Mouse (Mus musculus) thymus, adult 2 months (tissue): ENCODE data around the gene Slc5a11.

Experiments
- CTCF ChIP-seq: fragments of 200-500 bp; IDR thresholded peaks from 2 replicates; pipeline ENCODE4 v1.5.1; 2012; ENCODE audit warnings: mild to moderate bottlenecking, control low read depth, low read length, moderate library complexity, borderline replicate concordance; ENCODE audit not compliant: control insufficient read depth, poor library complexity, insufficient read depth; ENCODE audit errors: extremely low read depth
- POLR2A ChIP-seq: fragments of 200-500 bp; IDR thresholded peaks from 2 replicates; pipeline ENCODE4 v1.6.1; 2012; ENCODE audit warnings: mild to moderate bottlenecking, low read length, control low read depth, moderate library complexity; ENCODE audit not compliant: control insufficient read depth, poor library complexity, insufficient read depth; ENCODE audit errors: extremely low read depth

- TF ChIP-seq CTCF = no peak
- no peak for TF ChIP-seq POLR2A
These were observed 77.4 kb downstream of the Slc5a11 start for GRCm38 (mm10) chr7:123291942-123292341.
